Mouse (Mus musculus) neural tube, embryonic 14.5 days (tissue): ENCODE measurements around the gene Aspm. TPM values are rescaled to one million over a fixed set of nuclear protein-coding genes. Genes with fewer than 3 reads are reported as not detected.
A peak's percentile ranks its signal among the peaks of the same experiment; 100 is the strongest.
"Not testable (repeated sequence)": the region's sequence is repeated elsewhere in the genome, so short reads cannot be mapped to it uniquely, and the experiment has no call there.

ENCODE experiments used
- ATAC-seq: fragments of 200-750 bp; cut with Nextera tagmentation; 2 replicates; pipeline ENCODE4 v1.8.0; 2017; ENCODE audit warnings: low read depth, mild to moderate bottlenecking, moderate TSS enrichment, moderate library complexity
- H3K27ac ChIP-seq: fragments of 300-500 bp; sonication (generic); 2 replicates; pipeline ENCODE4 v1.5.1; 2014; ENCODE audit warnings: low read depth, mild to moderate bottlenecking, control low read depth, low read length, moderate library complexity, mixed read lengths
- H3K27me3 ChIP-seq: fragments of 300-500 bp; sonication (generic); 2 replicates; pipeline ENCODE4 v1.6.1; 2014; ENCODE audit warnings: low read length; ENCODE audit not compliant: control insufficient read depth, insufficient read depth
- H3K36me3 ChIP-seq: fragments of 300-500 bp; sonication (generic); 2 replicates; pipeline ENCODE4 v1.6.1; 2014; ENCODE audit warnings: low read length, mixed read lengths; ENCODE audit not compliant: control insufficient read depth, insufficient read depth
- H3K4me1 ChIP-seq: fragments of 300-500 bp; sonication (generic); 2 replicates; pipeline ENCODE4 v1.6.1; 2014; ENCODE audit warnings: low read length; ENCODE audit not compliant: control insufficient read depth, insufficient read depth
- H3K4me2 ChIP-seq: fragments of 300-500 bp; sonication (generic); 2 replicates; pipeline ENCODE4 v1.6.1; 2014; ENCODE audit warnings: mild to moderate bottlenecking, low read depth, low read length, control low read depth
- H3K4me3 ChIP-seq: fragments of 300-500 bp; sonication (generic); 2 replicates; pipeline ENCODE4 v1.5.1; 2014; ENCODE audit warnings: low read depth, low read length, control low read depth, mixed read lengths
- H3K9ac ChIP-seq: fragments of 300-500 bp; sonication (generic); replicated peaks from 2 replicates; pipeline ENCODE4 v1.6.1; 2014; ENCODE audit warnings: low read depth, mild to moderate bottlenecking, control low read depth, low read length, mixed read lengths
- H3K9me3 ChIP-seq: fragments of 300-500 bp; sonication (generic); 2 replicates; pipeline ENCODE4 v1.6.1; 2016; ENCODE audit warnings: low read length; ENCODE audit not compliant: control insufficient read depth
- WGBS: fragments of 180-500 bp; shearing (Covaris S2); extraction: QIAGEN DNeasy Blood & Tissue Kit; methylation state at CpG from one replicate; pipeline ENCODE4 v1.1.7; 2014; 5-methylcytosine and 5-hydroxymethylcytosine counted together
- polyA plus RNA-seq: library from polyadenylated mRNA; unstranded; fragments of >200 nt; fragmentation: Nextera tagmentation; extraction: Ambion mirVana; gene quantifications from 2 replicates; pipeline ENCODE4 v1.2.1, GENCODE M21; 2014

Gene Aspm
- polyA plus RNA-seq, 1 experiment from 2014 or later, result 2.3 TPM

- WGBS, result 57% methylated on average over 10 of the region's 10 CpGs
- no peak for ATAC-seq
- H3K4me3 ChIP-seq, result peak overlapping the region; percentile 96
Measured at GRCm38 (mm10) chr1:139423931-139424330, 30.6 kb upstream of the Aspm start.

GRCm38 (mm10) chr1:139425006-139425405, 29.6 kb upstream of the Aspm start:
- 36% methylated on average over 3 of the region's 3 CpGs for WGBS
- H3K27me3 ChIP-seq, result no peaks in the 10 kb centered on the region
- peak overlapping the region; percentile 67 for H3K4me2 ChIP-seq

More at GRCm38 (mm10) chr1:139423931-139424330, 30.6 kb upstream of the Aspm start:
- Histone ChIP-seq H3K36me3 (peaks cover under 1% of the 10 kb centered on the region; the same call in 1 of the 2 replicates), H3K27me3 (no peaks in the 10 kb centered on the region), H3K4me2 (peak overlapping the region; percentile 88), H3K9me3 (no peaks in the 10 kb centered on the region), H3K4me1 (peaks cover 31% of the 10 kb centered on the region), H3K9ac (0 out of 2 replicates have a peak overlapping the region, but pooled peaks have one; percentile 32), H3K27ac (no peak overlapping the region)

GRCm38 (mm10) chr1:139438373-139438772, 16.2 kb upstream of the Aspm start:
- no peak overlapping the region for H3K9ac ChIP-seq
- no peak overlapping the region for H3K4me2 ChIP-seq
- no peaks in the 10 kb centered on the region for H3K4me1 ChIP-seq
- H3K9me3 ChIP-seq, result no peaks in the 10 kb centered on the region
- peaks cover 21% of the 10 kb centered on the region for H3K36me3 ChIP-seq
- H3K27ac ChIP-seq, result no peak overlapping the region
- no peak overlapping the region for H3K4me3 ChIP-seq
- H3K27me3 ChIP-seq, result no peaks in the 10 kb centered on the region
- ATAC-seq, result peak; percentile 73; the same call in 1 of the 2 replicates

More at GRCm38 (mm10) chr1:139425006-139425405, 29.6 kb upstream of the Aspm start:
- no peak for ATAC-seq
- Histone ChIP-seq H3K4me3 (peak overlapping the region; percentile 29), H3K4me1 (peaks cover 31% of the 10 kb centered on the region), H3K9ac (peak overlapping the region; percentile 12; the same call in 1 of the 2 replicates), H3K27ac (no peak overlapping the region), H3K36me3 (peaks cover 9% of the 10 kb centered on the region), H3K9me3 (no peaks in the 10 kb centered on the region)

GRCm38 (mm10) chr1:139443103-139443502, 11.5 kb upstream of the Aspm start:
- H3K4me3 ChIP-seq, H3K4me2 ChIP-seq, H3K27me3 ChIP-seq, H3K9me3 ChIP-seq, H3K4me1 ChIP-seq, H3K9ac ChIP-seq, H3K27ac ChIP-seq, ATAC-seq: not testable (repeated sequence)
- WGBS, result 90% methylated on average over 9 of the region's 9 CpGs
- H3K36me3 ChIP-seq, result peaks cover 22% of the 10 kb centered on the region

- WGBS, result 2% methylated on average over 17 of the region's 17 CpGs
- H3K4me3 ChIP-seq, result peak overlapping the region; percentile 65
- peaks cover 9% of the 10 kb centered on the region; the same call in 1 of the 2 replicates for H3K4me1 ChIP-seq
- no peaks in the 10 kb centered on the region for H3K9me3 ChIP-seq
- H3K27me3 ChIP-seq, result no peaks in the 10 kb centered on the region
- peak overlapping the region; percentile 39; the same call in 1 of the 2 replicates for H3K9ac ChIP-seq
- H3K4me2 ChIP-seq, result peak overlapping the region; percentile 99
- H3K36me3 ChIP-seq, result no peaks in the 10 kb centered on the region
- no peak for ATAC-seq
- H3K27ac ChIP-seq, result no peak overlapping the region
Measured at GRCm38 (mm10) chr1:139455226-139455869, 776 bp downstream of the Aspm start.

- Histone ChIP-seq H3K27me3 (no peaks in the 10 kb centered on the region), H3K9me3 (no peaks in the 10 kb centered on the region), H3K4me2 (no peak overlapping the region), H3K36me3 (no peaks in the 10 kb centered on the region), H3K4me1 (no peaks in the 10 kb centered on the region), H3K27ac (no peak overlapping the region), H3K9ac (no peak overlapping the region), H3K4me3 (no peak overlapping the region)
- 0 out of 2 replicates have a peak, but pooled peaks have one; percentile 14 for ATAC-seq
- WGBS, result 77% methylated on average over 5 of the region's 5 CpGs
Measured at GRCm38 (mm10) chr1:139460807-139461206, 6.2 kb downstream of the Aspm start.

- Histone ChIP-seq H3K27me3 (no peaks in the 10 kb centered on the region), H3K36me3 (no peaks in the 10 kb centered on the region), H3K4me2 (no peak overlapping the region), H3K27ac (no peak overlapping the region), H3K9ac (no peak overlapping the region), H3K4me3 (no peak overlapping the region), H3K9me3 (no peaks in the 10 kb centered on the region), H3K4me1 (no peaks in the 10 kb centered on the region)
- ATAC-seq, result no peak
- 89% methylated on average over 11 of the region's 11 CpGs for WGBS
Measured at GRCm38 (mm10) chr1:139465936-139466335, 11.4 kb downstream of the Aspm start.

GRCm38 (mm10) chr1:139478898-139479297, 24.3 kb downstream of the Aspm start:
- peak; percentile 60; the same call in 1 of the 2 replicates for ATAC-seq
- 86% methylated on average over 11 of the region's 11 CpGs for WGBS
- Histone ChIP-seq H3K4me3 (no peak overlapping the region), H3K9ac (no peak overlapping the region), H3K4me2 (no peak overlapping the region), H3K9me3 (no peaks in the 10 kb centered on the region), H3K27me3 (no peaks in the 10 kb centered on the region), H3K27ac (no peak overlapping the region), H3K4me1 (no peaks in the 10 kb centered on the region), H3K36me3 (no peaks in the 10 kb centered on the region)

GRCm38 (mm10) chr1:139480246-139480645, 25.7 kb downstream of the Aspm start:
- Histone ChIP-seq H3K4me3 (no peak overlapping the region), H3K36me3 (no peaks in the 10 kb centered on the region), H3K27ac (no peak overlapping the region), H3K27me3 (no peaks in the 10 kb centered on the region), H3K9me3 (no peaks in the 10 kb centered on the region), H3K4me1 (no peaks in the 10 kb centered on the region), H3K9ac (no peak overlapping the region), H3K4me2 (no peak overlapping the region)
- ATAC-seq, result no peak
- WGBS, result 91% methylated on average over 8 of the region's 8 CpGs
